Mouse (Mus musculus) thymus, postnatal 10 days (tissue): ENCODE measurements around the gene Pigw.

ENCODE experiments used
- DNase-seq, 2 experiments: peaks; one replicate each; pipeline ENCODE4 v3.0.0; 2021; ENCODE audit warnings: low spot score in 2 of 2

Gene Pigw

DNA sequence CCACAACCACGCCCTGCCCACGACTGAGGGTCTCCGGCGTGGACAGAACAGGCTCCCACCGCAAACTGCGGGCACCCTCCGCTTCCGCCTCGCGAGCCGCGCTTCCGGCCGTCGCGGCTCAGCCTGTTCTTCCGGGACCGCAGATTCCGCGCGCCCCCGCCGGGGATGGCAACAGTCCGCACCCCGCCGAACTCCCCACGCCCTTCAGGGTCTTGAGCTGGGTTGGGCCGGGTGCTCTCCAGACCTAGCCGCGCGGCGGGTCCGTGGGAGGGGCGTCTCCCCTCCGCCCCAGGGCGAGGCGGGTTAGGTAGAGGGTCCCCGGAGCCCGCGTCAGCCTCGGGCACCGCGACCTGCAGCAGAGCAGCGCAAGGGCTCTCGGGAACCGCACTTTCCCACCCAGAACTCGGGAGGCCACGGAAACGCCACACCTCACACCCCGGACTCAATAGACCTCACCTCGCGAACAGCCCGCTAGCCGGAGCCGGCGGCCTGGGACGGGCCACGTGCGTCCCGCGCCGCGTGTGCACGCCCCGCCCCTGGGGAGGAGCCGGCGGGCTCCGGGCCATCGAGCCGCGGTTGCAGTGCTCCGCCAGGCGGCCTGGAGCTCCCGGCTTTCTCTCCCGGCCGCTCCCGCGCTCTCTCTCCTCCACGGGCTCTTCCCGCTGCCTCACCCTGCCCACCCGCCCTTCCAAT lies at the start of gene Pigw, which contains the start of gene Myo19:
Gene Pigw (minus strand): TSS at position 514 of the 693 bp plus-strand sequence.
Gene Myo19 (plus strand): TSS at position 377 of the 693 bp plus-strand sequence.
- DNase-seq = peak; percentile 62 to 68

DNA sequence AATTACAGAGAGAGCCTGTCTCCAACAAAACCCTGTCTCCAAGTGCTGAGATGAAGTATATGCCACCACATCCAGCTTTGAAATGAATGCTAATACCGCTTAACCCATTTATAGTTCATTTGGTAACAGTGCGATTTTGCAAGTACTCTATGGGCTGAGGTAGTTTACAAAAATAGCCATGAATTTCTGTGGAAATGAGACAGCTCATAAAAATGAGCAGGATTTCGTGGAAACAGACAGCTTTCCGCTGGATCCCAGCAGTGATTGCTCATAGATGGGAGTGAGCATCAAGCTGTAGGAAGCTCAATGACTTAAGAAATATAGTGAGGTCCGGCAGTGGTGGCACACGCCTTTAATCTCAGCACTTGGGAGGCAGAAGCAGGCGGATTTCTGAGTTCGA lies 40.9 kb upstream of the Pigw start:
- no peak for DNase-seq

DNA sequence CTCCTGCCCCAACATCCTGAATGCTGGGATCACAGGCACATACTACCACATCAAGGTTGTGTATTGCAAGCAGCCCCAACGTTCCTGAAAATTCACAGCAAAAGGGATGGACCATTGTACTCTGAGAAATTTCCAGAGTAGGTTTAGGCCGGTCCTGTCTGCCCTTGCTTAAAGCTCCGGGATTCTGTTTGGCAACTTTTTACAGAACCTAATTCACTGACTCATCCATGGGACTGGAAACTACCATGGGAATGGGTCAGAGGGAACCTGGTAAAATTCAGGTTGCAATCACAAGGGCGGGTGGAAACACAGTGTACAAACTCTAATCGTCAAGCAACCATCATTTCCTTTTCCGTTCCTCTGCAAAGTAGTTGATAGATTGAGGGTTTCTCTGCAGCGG lies 39.9 kb upstream of the Pigw start:
- DNase-seq = no peak

GRCm38 (mm10) chr11:84919276-84919675 lies 39.2 kb upstream of the Pigw start:
- peak in 1 of 2 experiments; percentile 52 for DNase-seq

DNA sequence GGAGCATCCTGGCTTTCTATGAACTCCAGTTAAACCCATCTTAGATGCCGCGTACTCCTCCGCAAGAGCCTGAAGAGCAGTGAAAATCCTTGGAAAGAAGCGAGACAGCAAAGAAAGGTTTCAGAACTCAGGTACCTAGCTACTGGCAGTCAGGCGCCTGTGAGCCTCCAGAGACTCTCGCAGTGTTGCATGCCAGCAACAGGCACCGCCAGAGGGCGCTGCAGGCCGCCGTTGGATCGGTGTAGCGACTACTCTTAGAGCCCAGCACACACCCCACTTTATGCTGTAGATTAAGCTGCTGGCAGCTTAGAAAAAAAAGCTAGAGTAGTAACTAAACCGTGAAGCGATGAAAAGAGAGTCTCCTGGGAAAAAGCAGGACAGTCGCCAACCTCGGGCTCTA lies 38.3 kb upstream of the Pigw start:
- DNase-seq = peak; percentile 58 to 86

DNA sequence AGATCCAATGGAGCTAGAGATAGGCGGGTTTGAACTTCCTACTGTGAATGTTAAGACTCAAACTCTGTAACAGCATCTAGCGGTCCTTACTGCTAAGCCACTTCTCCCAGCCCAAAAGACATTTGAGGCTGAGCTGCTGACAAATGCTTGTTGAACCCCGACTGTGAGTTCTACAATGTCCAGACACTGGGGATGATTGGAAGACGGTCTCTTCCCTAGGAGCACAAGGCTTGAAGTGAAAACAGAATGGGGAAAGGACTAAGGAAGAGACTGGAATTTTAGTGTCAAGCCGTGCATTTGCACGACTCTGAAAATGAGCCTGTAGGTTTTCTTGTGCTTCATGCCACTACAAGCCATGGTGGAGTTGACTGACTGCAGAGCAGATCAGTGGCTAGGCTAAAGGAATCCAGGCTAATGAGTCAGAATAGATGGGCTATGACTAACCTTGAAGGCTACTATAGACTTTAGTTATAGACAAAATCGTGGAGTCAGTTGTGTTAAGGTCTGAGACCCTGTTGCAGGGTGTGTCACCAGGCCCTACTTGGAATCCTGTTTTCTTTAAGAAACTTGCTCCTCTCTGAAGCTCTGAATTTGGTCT lies 36.7 kb upstream of the Pigw start:
- no peak for DNase-seq

- DNase-seq = peak; percentile 71 to 80
Observed at GRCm38 (mm10) chr11:84916053-84916702, 36.1 kb upstream of the Pigw start, which contains the start of gene Znhit3. TSS of gene Znhit3 (minus strand) at chr11:84916366.

DNA sequence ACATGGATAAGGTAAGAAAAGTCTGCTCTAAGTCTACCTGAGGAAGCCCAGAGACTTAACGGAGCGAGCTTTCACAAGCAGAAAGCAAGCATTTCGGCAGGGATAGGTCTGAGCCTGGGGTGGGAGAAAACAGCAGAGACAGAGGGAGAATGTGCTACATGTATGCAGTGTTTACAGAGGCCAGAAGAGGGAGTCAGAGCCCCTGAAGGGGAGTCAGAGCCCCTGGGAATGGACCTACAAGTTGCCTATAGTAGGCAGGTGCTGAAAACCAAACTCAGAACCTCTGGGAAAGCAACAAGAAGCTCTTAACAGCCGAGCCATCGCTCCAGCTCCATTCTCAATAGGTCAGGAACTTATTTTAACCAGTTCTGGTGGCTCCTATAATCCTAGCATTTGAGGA lies 34.6 kb upstream of the Pigw start:
- no peak for DNase-seq

- DNase-seq = no peak
Observed at GRCm38 (mm10) chr11:84910411-84910810, 30.3 kb upstream of the Pigw start.

- no peak for DNase-seq
Observed at GRCm38 (mm10) chr11:84908480-84908879, 28.4 kb upstream of the Pigw start.

- DNase-seq = no peak
Observed at GRCm38 (mm10) chr11:84907081-84907480, 27.0 kb upstream of the Pigw start.

DNA sequence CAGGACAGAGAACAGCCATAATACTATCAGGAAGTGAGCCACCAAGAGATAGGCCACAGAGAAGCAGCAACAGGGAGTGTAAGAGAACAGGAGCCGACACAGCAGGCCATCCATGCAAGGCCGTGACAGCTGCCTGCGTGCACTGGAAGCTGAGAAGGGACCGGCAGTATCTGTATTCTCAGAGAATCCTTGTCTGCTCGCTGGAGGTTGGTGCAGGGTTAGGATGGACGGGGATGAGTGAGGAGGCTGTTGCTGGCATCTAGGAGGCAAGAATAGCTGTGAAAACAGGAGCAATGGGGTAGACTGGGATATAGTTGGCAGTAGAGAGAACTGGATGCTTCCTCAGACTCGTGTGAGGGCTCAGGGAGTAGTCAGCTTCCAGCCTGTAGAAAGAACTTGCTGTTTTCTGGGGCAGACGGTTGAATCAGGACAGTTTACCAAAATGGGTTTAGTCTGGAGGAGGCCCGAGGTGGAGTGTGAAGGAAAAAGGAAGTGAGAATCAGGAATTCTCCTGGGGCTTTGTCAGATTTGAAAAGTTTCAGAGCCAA lies 24.6 kb upstream of the Pigw start:
- no peak for DNase-seq

DNA sequence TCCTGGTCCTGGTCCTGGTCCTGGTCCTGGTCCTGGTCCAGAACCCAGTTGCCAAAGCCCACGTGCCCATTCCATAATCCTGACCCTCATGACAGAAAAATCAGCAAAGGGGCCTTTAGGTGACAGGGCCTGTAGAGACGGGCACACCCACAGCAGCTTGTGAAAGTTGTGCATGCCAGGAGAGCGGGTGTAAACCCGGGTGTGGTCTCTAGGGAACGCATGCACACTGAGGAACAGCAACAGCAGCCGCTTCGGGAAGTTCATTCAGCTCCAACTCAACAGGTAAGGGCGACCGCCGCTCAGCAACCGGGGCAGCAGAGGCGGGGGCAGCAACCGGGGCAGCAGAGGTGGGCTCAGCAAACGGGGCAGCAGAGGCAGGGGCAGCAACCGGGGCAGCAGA lies 13.0 kb upstream of the Pigw start:
- DNase-seq = no peak

DNA sequence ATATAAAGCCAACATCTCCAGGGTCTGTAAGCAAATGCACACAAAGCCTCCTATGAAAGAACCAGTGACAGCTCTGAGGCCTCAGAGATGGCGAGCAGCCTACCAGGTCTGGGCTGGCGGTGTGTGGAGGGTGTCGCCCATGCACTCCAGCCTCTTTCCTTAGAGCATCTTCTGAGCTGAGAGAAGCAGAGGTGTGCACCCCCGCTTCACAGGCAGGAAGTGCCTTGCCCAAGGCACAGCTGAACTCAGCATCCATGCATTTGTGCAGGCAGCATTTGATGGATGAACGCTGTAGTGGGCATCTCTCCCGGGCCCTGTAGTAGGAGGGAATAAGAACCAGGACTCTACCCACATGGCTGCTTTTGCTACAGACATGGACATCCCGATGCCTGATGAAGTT lies 11.6 kb upstream of the Pigw start:
- no peak for DNase-seq

DNA sequence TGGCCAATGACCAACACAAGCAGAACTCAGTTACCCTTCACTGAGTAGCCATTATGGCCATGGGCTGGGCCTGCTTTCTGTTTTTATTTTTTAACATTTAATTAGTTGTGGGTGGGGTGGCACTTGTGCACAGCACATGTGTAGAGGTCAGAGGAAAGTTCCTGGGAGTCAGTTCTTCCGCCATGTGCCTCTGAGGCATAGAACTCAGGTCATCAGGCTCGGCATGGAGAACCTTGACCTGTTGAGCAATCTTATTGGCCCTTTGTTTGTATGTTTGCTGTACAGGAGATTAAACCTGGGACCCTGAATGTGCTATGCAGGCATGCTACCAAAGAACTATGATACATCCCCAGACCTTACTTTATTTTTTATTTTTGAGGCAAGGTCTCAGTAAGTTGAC lies 9.4 kb upstream of the Pigw start:
- DNase-seq = no peak

DNA sequence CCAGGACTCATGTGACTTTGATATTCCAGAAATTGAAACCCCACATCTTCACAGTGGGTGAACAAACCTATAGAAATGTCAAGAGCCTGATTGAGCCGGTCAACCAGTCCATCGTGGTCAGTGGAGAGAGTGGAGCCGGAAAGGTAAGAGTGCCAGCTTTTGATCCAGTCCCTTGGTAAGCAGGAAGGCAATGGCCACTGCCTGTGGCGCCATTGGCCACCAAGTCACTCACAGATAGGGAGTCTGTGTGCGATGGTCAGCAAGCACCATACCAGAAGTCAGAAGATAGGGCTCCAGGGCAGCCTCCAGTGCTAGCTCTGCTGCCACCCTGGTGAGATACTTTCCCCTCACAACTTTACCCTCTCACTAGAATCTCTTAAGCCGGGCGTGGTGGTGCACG lies 7.9 kb upstream of the Pigw start:
- DNase-seq = no peak

GRCm38 (mm10) chr11:84886767-84887511 lies 6.9 kb upstream of the Pigw start:
- DNase-seq = no peak

GRCm38 (mm10) chr11:84886236-84886635 lies 6.2 kb upstream of the Pigw start:
- DNase-seq = no peak

DNA sequence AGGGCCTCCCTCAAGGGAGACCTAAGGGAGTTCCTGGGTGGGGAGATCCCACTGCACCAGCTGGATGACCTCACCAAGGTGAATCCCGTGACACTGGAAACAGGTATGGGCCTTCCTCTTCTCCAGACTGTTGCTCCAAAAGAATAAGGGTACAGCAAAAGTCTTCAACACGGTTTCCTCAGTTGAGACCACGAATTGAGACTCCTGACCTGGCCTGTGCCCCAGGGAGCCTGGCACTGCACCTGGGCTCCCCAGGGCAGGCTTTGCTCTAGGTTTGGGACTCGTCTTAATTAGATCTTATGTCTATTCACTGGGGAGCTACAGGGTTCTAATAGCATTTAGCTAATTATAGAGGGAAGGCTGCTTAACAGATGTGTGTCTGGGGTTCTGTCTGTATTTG lies 5.2 kb upstream of the Pigw start:
- DNase-seq = no peak

DNA sequence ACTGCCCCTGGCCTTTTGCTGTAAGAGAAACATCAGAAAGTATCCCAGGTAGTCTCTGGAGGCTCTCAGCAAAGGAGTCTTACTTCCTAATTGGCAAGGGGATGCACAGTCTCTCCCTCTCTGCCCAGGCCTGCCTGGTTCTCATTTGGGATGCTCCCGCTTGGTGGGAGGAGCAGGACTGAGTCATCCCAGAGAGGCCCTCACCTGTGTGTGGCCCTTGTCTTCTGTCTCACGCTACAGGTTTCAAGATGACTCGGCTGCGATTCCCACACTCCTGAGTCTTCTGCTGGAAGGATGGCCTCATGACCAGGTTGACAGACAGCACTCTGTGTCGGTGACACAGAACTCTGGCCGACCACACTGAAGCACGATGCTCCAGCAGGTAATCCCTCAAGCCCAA lies 2.3 kb upstream of the Pigw start:
- DNase-seq = no peak

DNA sequence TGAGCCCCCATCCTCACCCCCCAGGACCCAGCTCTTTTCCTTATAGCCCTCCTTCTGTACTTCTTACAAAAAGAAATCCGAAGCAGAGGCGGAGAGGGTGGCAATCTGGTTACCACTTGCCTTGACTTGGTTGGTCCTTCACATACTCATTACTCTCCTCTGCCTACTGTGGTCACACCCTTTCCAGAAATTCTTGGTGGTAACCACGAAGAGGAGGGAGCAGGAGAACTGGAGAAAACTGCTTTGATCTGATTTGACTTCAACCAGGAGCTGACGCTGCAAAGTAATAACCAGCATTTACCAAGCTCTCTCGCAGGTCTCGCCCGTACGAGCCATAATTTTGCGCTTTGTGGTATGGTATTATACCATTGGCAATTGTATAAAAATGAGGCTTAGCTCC lies 886 bp upstream of the Pigw start:
- no peak for DNase-seq

GRCm38 (mm10) chr11:84880465-84880961 lies 428 bp upstream of the Pigw start:
- peak in 1 of 2 experiments; percentile 14 for DNase-seq
